Mouse (Mus musculus): ENCODE data around the gene Mtg2. TPM values are rescaled to one million over a fixed set of nuclear protein-coding genes. Genes with fewer than 3 reads are reported as not detected.

Gene Mtg2
- 31.5 and 31.6 TPM in 2 replicates for polyA plus RNA-seq (2016; fragmentation: Nextera tagmentation; extraction: Ambion mirVana)

- 5% methylated on average over 58 of the region's 58 CpGs for WGBS
- ATAC-seq (ENCODE audit: low FRiP score): peak; percentile 98
Measured at GRCm38 (mm10) chr2:180070481-180071453, at the start of gene Mtg2. Mtg2 (plus strand) TSS chr2:180070588.

DNA sequence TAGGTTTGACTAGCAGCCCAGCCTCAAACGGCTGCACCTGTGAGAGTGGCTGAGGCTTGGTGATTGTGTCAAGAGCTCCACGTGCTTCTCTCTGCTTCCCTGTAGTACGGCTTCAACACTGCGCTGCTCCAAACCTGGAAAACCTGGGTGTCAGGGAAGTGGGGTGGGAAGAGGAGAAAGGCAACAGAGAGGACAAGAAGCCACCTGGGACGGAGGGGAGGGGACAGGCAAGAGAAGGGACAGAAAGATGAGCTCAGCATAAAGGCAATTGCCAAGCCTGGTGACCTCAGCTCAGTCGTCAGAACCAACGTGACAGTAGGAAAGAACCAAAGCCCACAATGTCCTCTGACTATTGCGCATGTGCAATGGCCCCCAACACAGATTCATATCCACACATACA, 49.5 kb upstream of the Mtg2 start:
- no peak for ATAC-seq (ENCODE audit: low FRiP score)
- H3K4me1 ChIP-seq: peaks cover under 1% of the 10 kb centered on the region
- H3K27me3 ChIP-seq: peaks cover 60% of the 10 kb centered on the region
- no peaks in the 10 kb centered on the region for H3K9me3 ChIP-seq
- no peak overlapping the region for H3K9ac ChIP-seq
- 84% methylated on average over 8 of the region's 8 CpGs for WGBS
- no peak overlapping the region for H3K4me3 ChIP-seq (replicated peaks)
- no peak overlapping the region for H3K27ac ChIP-seq
- no peak overlapping the region for H3K4me2 ChIP-seq
- H3K36me3 ChIP-seq (replicated peaks): no peaks in the 10 kb centered on the region

More at GRCm38 (mm10) chr2:180070481-180071453, at the start of gene Mtg2:
- peak within 1 kb of the TSS; percentile 88 for H3K27ac ChIP-seq
- H3K9me3 ChIP-seq: no peaks in the 10 kb centered on the region
- peaks cover 12% of the 10 kb centered on the region for H3K36me3 ChIP-seq (replicated peaks)
- peak within 1 kb of the TSS; percentile 67 for H3K9ac ChIP-seq
- H3K27me3 ChIP-seq: no peaks in the 10 kb centered on the region
- peak within 1 kb of the TSS; percentile 72 for H3K4me3 ChIP-seq (replicated peaks)
- H3K4me2 ChIP-seq: peak within 1 kb of the TSS; percentile 85
- peaks cover 11% of the 10 kb centered on the region for H3K4me1 ChIP-seq

- Histone ChIP-seq H3K4me2 (no peak overlapping the region), H3K9me3 (no peaks in the 10 kb centered on the region), H3K27me3 (peaks cover 55% of the 10 kb centered on the region), H3K27ac (no peak overlapping the region), H3K4me3 (replicated peaks) (no peak overlapping the region), H3K36me3 (replicated peaks) (peaks cover under 1% of the 10 kb centered on the region), H3K9ac (no peak overlapping the region), H3K4me1 (peaks cover 19% of the 10 kb centered on the region)
- WGBS: 71% methylated on average over 6 of the region's 6 CpGs
- no peak for ATAC-seq (ENCODE audit: low FRiP score)
Measured at GRCm38 (mm10) chr2:180022751-180023150, 47.6 kb upstream of the Mtg2 start.

DNA sequence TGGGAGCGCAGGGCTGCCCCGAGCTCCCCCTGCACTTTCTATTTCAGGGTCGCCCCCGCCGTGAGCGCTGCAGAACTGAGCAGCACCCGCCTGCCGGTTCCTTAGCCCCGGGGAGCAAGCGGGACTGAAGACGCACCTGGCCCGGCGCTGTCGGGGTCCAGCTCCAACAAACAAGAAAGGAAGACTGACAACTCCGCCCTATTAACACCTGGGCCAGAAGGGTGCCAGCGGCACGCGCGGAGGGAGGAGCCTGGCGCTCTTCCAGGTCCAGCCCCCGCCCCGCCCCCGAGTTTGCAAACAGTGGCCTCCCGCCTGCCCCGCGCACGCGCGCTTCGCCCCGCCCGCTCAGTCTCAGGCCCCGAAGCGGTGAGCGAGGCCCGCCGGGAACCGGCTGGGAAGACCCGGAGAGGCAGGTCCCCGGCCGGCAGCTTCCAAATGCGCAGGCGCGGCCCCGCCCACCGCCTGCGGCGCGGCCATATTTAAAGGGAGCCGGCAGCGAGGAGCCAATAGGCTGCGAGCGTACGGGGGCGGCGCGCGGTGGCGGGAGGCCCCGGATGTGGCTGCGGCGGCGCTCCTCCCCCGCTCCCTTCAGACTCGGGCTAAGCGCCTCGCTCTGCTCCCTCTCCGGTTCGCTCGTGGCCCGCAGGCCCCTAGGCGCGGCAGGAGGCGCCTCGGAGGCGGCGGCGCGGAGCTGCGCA, 45.8 kb upstream of the Mtg2 start, which contains the start of gene Lsm14b:
Gene Lsm14b, plus strand, starts transcription at position 587 of the 698 bp plus-strand sequence.
- Histone ChIP-seq H3K36me3 (replicated peaks) (peaks cover 18% of the 10 kb centered on the region), H3K9me3 (no peaks in the 10 kb centered on the region), H3K9ac (peak within 1 kb of the TSS; percentile 98), H3K4me2 (peak within 1 kb of the TSS; percentile 91), H3K4me3 (replicated peaks) (peak within 1 kb of the TSS; percentile 97), H3K4me1 (peaks cover 36% of the 10 kb centered on the region), H3K27ac (peak within 1 kb of the TSS; percentile 96), H3K27me3 (peaks cover 43% of the 10 kb centered on the region)
- WGBS: under 1% methylated on average over 79 of the region's 80 CpGs
- peak; percentile 97 for ATAC-seq (ENCODE audit: low FRiP score)

DNA sequence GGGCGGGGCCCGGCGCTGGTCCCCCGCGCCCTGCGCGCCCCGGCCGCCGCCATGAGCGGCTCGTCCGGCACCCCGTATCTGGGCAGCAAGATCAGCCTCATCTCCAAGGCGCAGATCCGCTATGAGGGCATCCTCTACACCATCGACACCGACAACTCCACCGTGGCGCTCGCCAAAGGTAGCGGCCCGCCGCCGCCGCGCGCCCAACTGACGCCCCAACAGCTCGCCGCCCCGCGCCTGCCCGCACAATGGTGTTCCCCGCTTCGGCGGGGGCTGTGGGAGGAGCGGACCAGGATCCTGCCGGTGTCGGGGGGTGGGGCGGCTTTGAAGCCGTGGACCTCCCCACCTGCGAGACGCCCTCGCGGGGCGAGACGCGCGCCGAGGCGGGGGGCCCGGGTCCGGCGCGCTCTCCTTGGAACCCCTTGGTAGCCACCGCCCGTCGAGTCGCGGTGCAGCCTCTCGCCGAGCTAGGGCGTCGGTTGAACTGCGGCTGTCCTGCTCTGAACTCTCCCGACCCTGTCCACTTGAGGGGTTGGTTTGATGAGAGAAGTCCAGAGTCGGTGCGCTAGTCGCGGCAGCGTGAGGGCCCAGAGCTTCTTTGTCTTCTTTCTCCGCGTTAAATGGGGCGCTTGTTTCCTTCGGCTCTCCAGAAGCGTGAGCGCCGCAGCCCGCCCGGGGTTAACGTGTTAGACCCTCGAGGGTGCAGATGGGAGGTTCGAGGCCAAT, 45.1 kb upstream of the Mtg2 start:
- ATAC-seq (ENCODE audit: low FRiP score): no peak; the same call in 1 of the 2 replicates
- peak overlapping the region; percentile 96 for H3K27ac ChIP-seq

DNA sequence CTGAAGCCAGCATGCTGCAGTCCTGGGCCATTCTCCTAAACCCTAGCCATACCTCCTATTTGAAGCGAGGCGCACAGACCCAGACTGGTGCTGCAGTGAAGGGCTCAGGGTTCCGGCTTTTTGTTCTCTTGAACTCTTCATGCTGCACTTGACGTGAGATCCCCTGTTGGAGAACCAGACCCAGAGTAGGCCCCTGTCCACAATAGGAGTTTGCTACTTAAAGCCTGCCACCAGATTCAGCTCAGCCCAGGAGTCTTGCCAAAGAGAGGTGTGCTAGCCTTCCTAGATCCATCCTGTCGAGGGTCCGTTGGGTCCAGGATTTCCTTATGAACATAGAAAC, 44.6 kb upstream of the Mtg2 start:
- Histone ChIP-seq H3K36me3 (replicated peaks) (peaks cover 31% of the 10 kb centered on the region), H3K27me3 (peaks cover 30% of the 10 kb centered on the region), H3K4me3 (replicated peaks) (peak overlapping the region; percentile 97), H3K4me2 (peak overlapping the region; percentile 91), H3K9ac (peak overlapping the region; percentile 98), H3K27ac (peak overlapping the region; percentile 96), H3K4me1 (peaks cover 36% of the 10 kb centered on the region), H3K9me3 (no peaks in the 10 kb centered on the region)
- ATAC-seq (ENCODE audit: low FRiP score): no peak
- 7% methylated on average over 6 of the region's 6 CpGs for WGBS

More for the DNA sequence above, 45.1 kb upstream of the Mtg2 start:
- H3K9ac ChIP-seq: peak overlapping the region; percentile 98
- no peaks in the 10 kb centered on the region for H3K9me3 ChIP-seq
- peaks cover 36% of the 10 kb centered on the region for H3K4me1 ChIP-seq
- peaks cover 35% of the 10 kb centered on the region for H3K27me3 ChIP-seq
- peaks cover 26% of the 10 kb centered on the region for H3K36me3 ChIP-seq (replicated peaks)
- WGBS: under 1% methylated on average over 84 of the region's 84 CpGs
- H3K4me3 ChIP-seq (replicated peaks): peak overlapping the region; percentile 97
- H3K4me2 ChIP-seq: peak overlapping the region; percentile 91

GRCm38 (mm10) chr2:180027768-180028167, 42.6 kb upstream of the Mtg2 start:
- no peak for ATAC-seq (ENCODE audit: low FRiP score)
- H3K4me3 ChIP-seq (replicated peaks): peak overlapping the region; percentile 97
- H3K27ac ChIP-seq: no peak overlapping the region
- H3K27me3 ChIP-seq: peaks cover 11% of the 10 kb centered on the region
- H3K9me3 ChIP-seq: no peaks in the 10 kb centered on the region
- WGBS: 91% methylated on average over 9 of the region's 9 CpGs
- H3K9ac ChIP-seq: peak overlapping the region; percentile 98
- peak overlapping the region; percentile 91 for H3K4me2 ChIP-seq
- peaks cover 36% of the 10 kb centered on the region for H3K4me1 ChIP-seq
- H3K36me3 ChIP-seq (replicated peaks): peaks cover 51% of the 10 kb centered on the region

- Histone ChIP-seq H3K9me3 (no peaks in the 10 kb centered on the region), H3K36me3 (replicated peaks) (peaks cover 85% of the 10 kb centered on the region), H3K27me3 (no peaks in the 10 kb centered on the region), H3K4me3 (replicated peaks) (no peak overlapping the region), H3K27ac (no peak overlapping the region), H3K9ac (no peak overlapping the region), H3K4me1 (peaks cover 32% of the 10 kb centered on the region), H3K4me2 (no peak overlapping the region)
- ATAC-seq (ENCODE audit: low FRiP score): no peak
- 93% methylated on average over 6 of the region's 6 CpGs for whole genome bisulfite sequencing
Measured at GRCm38 (mm10) chr2:180031270-180031669, 39.1 kb upstream of the Mtg2 start.

DNA sequence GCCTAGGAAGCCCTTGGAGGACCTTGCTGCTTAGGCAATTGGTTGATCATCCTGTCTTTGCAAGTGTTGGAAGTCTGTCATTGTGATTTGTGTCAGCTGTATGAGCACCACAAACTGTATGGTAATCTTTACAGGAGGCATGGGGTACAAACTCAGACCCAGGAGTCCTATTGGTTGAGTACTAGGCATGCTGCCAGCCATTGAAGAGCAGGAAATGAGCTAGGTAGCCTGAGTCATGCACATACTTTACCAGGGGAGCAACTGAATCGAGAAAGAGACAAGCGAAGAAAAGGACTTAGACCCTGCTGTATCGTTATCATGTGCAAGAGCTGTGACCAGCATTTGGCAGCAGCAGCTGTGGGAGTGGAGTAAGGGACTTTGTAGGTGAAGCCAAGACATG, 37.5 kb upstream of the Mtg2 start:
- Histone ChIP-seq H3K4me2 (no peak overlapping the region), H3K4me3 (replicated peaks) (no peak overlapping the region), H3K9ac (no peak overlapping the region), H3K27ac (no peak overlapping the region), H3K4me1 (peaks cover 15% of the 10 kb centered on the region), H3K9me3 (no peaks in the 10 kb centered on the region), H3K27me3 (no peaks in the 10 kb centered on the region), H3K36me3 (replicated peaks) (peaks cover 99% of the 10 kb centered on the region)
- ATAC-seq (ENCODE audit: low FRiP score): no peak
- WGBS: 92% methylated on average over 3 of the region's 3 CpGs

GRCm38 (mm10) chr2:180033956-180034355, 36.4 kb upstream of the Mtg2 start:
- no peak overlapping the region for H3K4me3 ChIP-seq (replicated peaks)
- no peak overlapping the region for H3K9ac ChIP-seq
- no peaks in the 10 kb centered on the region for H3K27me3 ChIP-seq
- peaks cover 5% of the 10 kb centered on the region; the same call in 1 of the 2 replicates for H3K4me1 ChIP-seq
- peaks cover 99% of the 10 kb centered on the region for H3K36me3 ChIP-seq (replicated peaks)
- WGBS: 68% methylated on average over 3 of the region's 3 CpGs
- H3K27ac ChIP-seq: no peak overlapping the region
- no peak overlapping the region for H3K4me2 ChIP-seq
- no peaks in the 10 kb centered on the region for H3K9me3 ChIP-seq
- 0 out of 2 replicates have a peak, but pooled peaks have one; percentile 49 for ATAC-seq (ENCODE audit: low FRiP score)

DNA sequence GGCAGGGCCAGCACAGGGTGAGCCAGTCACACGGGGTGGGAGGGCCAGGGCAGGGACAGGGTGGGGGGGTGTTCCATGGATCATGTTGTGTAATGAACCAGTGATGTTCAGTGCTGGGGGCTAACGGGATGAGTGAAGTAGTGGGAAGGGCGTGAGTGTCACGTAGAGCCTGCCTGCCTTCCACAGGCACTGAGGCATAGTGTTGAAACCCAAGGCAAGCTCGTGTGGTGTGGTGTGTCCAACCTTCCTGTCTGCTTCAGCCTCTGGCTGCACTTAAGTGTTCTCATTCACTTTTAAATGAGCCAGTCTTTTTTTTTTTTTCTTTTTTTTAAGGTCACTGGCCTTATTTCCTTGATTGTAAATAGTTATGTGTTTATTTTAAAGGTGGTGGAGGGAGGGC, 35.6 kb upstream of the Mtg2 start:
- no peak overlapping the region for H3K27ac ChIP-seq
- H3K9ac ChIP-seq: no peak overlapping the region
- no peaks in the 10 kb centered on the region for H3K27me3 ChIP-seq
- 66% methylated on average over 5 of the region's 5 CpGs for WGBS
- ATAC-seq (ENCODE audit: low FRiP score): no peak
- H3K4me3 ChIP-seq (replicated peaks): no peak overlapping the region
- no peak overlapping the region for H3K4me2 ChIP-seq
- peaks cover 93% of the 10 kb centered on the region for H3K36me3 ChIP-seq (replicated peaks)
- H3K4me1 ChIP-seq: peaks cover 4% of the 10 kb centered on the region; the same call in 1 of the 2 replicates
- H3K9me3 ChIP-seq: no peaks in the 10 kb centered on the region

GRCm38 (mm10) chr2:180040406-180040805, 30.0 kb upstream of the Mtg2 start:
- Histone ChIP-seq H3K4me2 (peak overlapping the region; percentile 66), H3K9ac (peak overlapping the region; percentile 96), H3K36me3 (replicated peaks) (peaks cover 38% of the 10 kb centered on the region), H3K9me3 (no peaks in the 10 kb centered on the region), H3K27me3 (no peaks in the 10 kb centered on the region), H3K4me3 (replicated peaks) (peak overlapping the region; percentile 91), H3K27ac (no peak overlapping the region), H3K4me1 (peaks cover 38% of the 10 kb centered on the region)
- no peak for ATAC-seq (ENCODE audit: low FRiP score)
- 66% methylated on average over 6 of the region's 6 CpGs for WGBS
